10 mouse cellular contexts compared by ENCODE assay signal in the genomic region with DNA sequence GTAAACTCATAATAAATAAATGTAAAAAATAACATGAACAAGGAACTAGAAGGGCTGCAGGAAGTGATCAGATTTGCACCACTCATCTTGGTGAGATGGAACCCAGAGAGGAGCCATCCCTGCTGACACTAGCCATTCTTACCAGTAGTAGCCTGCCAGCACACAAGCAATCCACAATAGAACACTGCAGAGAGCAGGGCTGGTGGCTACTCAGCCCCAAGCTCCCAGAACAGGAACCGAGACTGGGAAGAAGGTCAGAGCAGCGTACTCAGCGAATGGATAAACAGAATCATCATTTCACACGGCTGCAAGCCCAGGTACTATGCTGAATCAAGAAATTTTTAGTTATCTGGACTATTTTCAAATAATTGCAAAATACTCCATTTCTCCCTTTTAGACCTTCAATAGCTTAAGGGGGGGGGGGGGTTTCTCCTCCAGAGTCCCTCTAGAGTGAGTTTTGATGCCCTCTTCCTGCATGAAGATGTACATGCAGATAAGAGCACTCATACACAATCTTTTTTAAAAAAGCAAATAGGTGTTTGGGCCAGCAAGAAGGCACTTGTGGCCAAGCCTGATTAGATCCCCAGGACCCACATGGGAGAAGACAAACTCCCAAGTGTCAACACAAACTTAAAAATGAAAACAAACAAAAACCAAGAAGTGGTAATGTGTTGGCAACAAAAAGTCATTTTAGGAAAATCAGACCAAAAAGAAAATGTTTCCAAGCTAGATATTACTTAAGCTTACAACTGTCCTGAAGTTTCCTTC. TPM values are rescaled to one million over a fixed set of nuclear protein-coding genes. Genes with fewer than 3 reads are reported as not detected.
A peak's percentile ranks its signal among the peaks of the same experiment; 100 is the strongest.
DNase-seq lines count a peak whose midpoint lies in the region; ATAC-seq and TF ChIP-seq lines count a peak whose summit lies in the region.
"Had no signal": no experiment of that assay in that cellular context is flagged by ENCODE, and none has a peak within 500 bp of the region (broad histone marks: within the 10 kb centered on the region; RNA-seq: fewer than 3 reads in every experiment).

No protein-coding gene starts in this region.

- no peaks in the 10 kb centered on the region for H3K9me3 ChIP-seq in heart, embryonic 11.5 days (replicated peaks; ENCODE audit: control insufficient read depth, low read length)

- TF ChIP-seq CTCF in liver, adult 2 months (IDR thresholded peaks at IDR 0.05; ENCODE audit: low read depth, low read length): no peak
- no peak for TF ChIP-seq CTCF in bone marrow, adult 2 months (IDR thresholded peaks at IDR 0.05; ENCODE audit: control insufficient read depth, insufficient read depth, low read length)

- H3K4me3 ChIP-seq in liver, adult 2 months (ENCODE audit: insufficient read depth, low read depth, low read length): no peak overlapping the region
- H3K4me3 ChIP-seq in bone marrow, adult 2 months (replicated peaks; ENCODE audit: control insufficient read depth, low read depth, low read length): no peak overlapping the region
- no peak overlapping the region for H3K4me3 ChIP-seq in heart, embryonic 11.5 days (ENCODE audit: low read depth, low read length)

- 5% methylated on average over 4 of the region's 4 CpGs for WGBS in liver, adult 2 months
- WGBS in bone marrow, adult 2 months: 18% methylated on average over 4 of the region's 4 CpGs
- WGBS in heart, embryonic 11.5 days (ENCODE audit: insufficient replicate concordance): 50% methylated on average over 4 of the region's 4 CpGs

- TF ChIP-seq POLR2A in liver, adult 2 months (IDR thresholded peaks at IDR 0.05; ENCODE audit: extremely low read depth, insufficient read depth, low read length): no peak
- TF ChIP-seq POLR2A in bone marrow, adult 2 months (IDR thresholded peaks at IDR 0.05; ENCODE audit: borderline replicate concordance, control insufficient read depth, low read depth, low read length): no peak

- peaks cover 4% of the 10 kb centered on the region; the same call in 1 of the 2 replicates for H3K36me3 ChIP-seq in liver, adult 2 months (ENCODE audit: control insufficient read depth, insufficient read depth, low read length)
- peaks cover 3% of the 10 kb centered on the region; the same call in 1 of the 2 replicates for H3K36me3 ChIP-seq in heart, embryonic 11.5 days (ENCODE audit: control insufficient read depth, insufficient read depth, low read length)

- no peak overlapping the region for H3K9ac ChIP-seq in liver, adult 2 months (ENCODE audit: low read depth, low read length)
- H3K9ac ChIP-seq in heart, embryonic 11.5 days (ENCODE audit: low read depth, low read length): no peak overlapping the region

- H3K79me2 ChIP-seq in liver, adult 2 months (ENCODE audit: control insufficient read depth, insufficient read depth, low read length): peaks cover 24% of the 10 kb centered on the region; the same call in 1 of the 2 replicates

- H3K4me1 ChIP-seq in liver, adult 2 months (ENCODE audit: control insufficient read depth, insufficient read depth, low read length): peaks cover 23% of the 10 kb centered on the region
- H3K4me1 ChIP-seq in bone marrow, adult 2 months (ENCODE audit: control insufficient read depth, insufficient read depth, low read length): peaks cover 1% of the 10 kb centered on the region; the same call in 1 of the 2 replicates
- peaks cover 18% of the 10 kb centered on the region for H3K4me1 ChIP-seq in heart, embryonic 11.5 days (ENCODE audit: control insufficient read depth, insufficient read depth, low read length)

- H3K4me2 ChIP-seq in heart, embryonic 11.5 days: peak overlapping the region; percentile 83; the same call in 1 of the 2 replicates

- DNase-seq in liver, adult 2 months (ENCODE audit: extremely low read depth, low read depth, low spot score): peak; percentile 51
- DNase-seq in liver: no peak
- DNase-seq in MN1 (ENCODE audit: low spot score): no peak
- DNase-seq in testis, postnatal 10 days (ENCODE audit: low spot score): no peak
- DNase-seq: cerebellum, adult 9-10 months; gastrocnemius, postnatal 25 days; layer of hippocampus, postnatal 36 days had no signal

- no peak for ATAC-seq in heart, embryonic 11.5 days (replicated peaks; ENCODE audit: insufficient number of reproducible peaks, low FRiP score, low TSS enrichment)
- ATAC-seq in monocyte, adult 5-6 weeks (replicated peaks; ENCODE audit: insufficient number of reproducible peaks, low FRiP score, low TSS enrichment, poor library complexity, severe bottlenecking): peak; percentile 58

- H3K27ac ChIP-seq in liver, adult 2 months (replicated peaks; ENCODE audit: insufficient read depth, low read depth, low read length): 0 out of 2 replicates have a peak overlapping the region, but pooled peaks have one; percentile 1
- peak overlapping the region; percentile 56; the same call in 1 of the 2 replicates for H3K27ac ChIP-seq in bone marrow, adult 2 months (ENCODE audit: control insufficient read depth, insufficient read depth, low read depth, low read length, poor library complexity)
- no peak overlapping the region for H3K27ac ChIP-seq in heart, embryonic 11.5 days (ENCODE audit: low read depth, low read length)

- no peaks in the 10 kb centered on the region for H3K27me3 ChIP-seq in liver, adult 2 months (ENCODE audit: control insufficient read depth, insufficient read depth, low read length)
- no peaks in the 10 kb centered on the region for H3K27me3 ChIP-seq in heart, embryonic 11.5 days (ENCODE audit: control insufficient read depth, insufficient read depth, low read length)

RNA-seq across cellular contexts. Expression of a gene that starts 4.4 kb away (rescaled TPM):
- total RNA-seq in liver, adult 2 months (2014; rRNA removed): 6.8 and 7.2 TPM in 2 replicates
- 3.0 and 3.5 TPM in 2 replicates for polyA plus RNA-seq in liver, adult 2 months (2012; rRNA removed)
- polyA plus RNA-seq in bone marrow, adult 2 months (2011; ENCODE audit: insufficient read depth, insufficient read length, low replicate concordance, missing spikeins): 3.1 and 5.5 TPM in 2 replicates
- 16.7 and 20.8 TPM in 2 replicates for polyA plus RNA-seq in heart, embryonic 11.5 days (2014; fragmentation: Nextera tagmentation; extraction: Ambion mirVana)
- total RNA-seq in monocyte, adult 5-6 weeks (2017): 5.7 to 13.8 TPM (median 6.8 TPM) in 3 replicates

RNA-seq across cellular contexts. Expression of a gene that starts 4.6 kb away (rescaled TPM):
- 60.3 and 62.4 TPM in 2 replicates for total RNA-seq in liver, adult 2 months (2014; rRNA removed)
- polyA plus RNA-seq in liver, adult 2 months (2012; rRNA removed): 17.2 and 21.8 TPM in 2 replicates
- 185 and 274 TPM in 2 replicates for polyA plus RNA-seq in bone marrow, adult 2 months (2011; ENCODE audit: insufficient read depth, insufficient read length, low replicate concordance, missing spikeins)
- polyA plus RNA-seq in heart, embryonic 11.5 days (2014; fragmentation: Nextera tagmentation; extraction: Ambion mirVana): 114 and 115 TPM in 2 replicates
- 393 to 430 TPM (median 397 TPM) in 3 replicates for total RNA-seq in monocyte, adult 5-6 weeks (2017)
